Mouse (Mus musculus): ENCODE measurements around the gene Derl3. TPM values are rescaled to one million over a fixed set of nuclear protein-coding genes. Genes with fewer than 3 reads are reported as not detected.
"Not testable (repeated sequence)": the region's sequence is repeated elsewhere in the genome, so short reads cannot be mapped to it uniquely, and the experiment has no call there.

Derl3 gene
- polyA plus RNA-seq, 1 experiment from 2014 or later = 2.5 TPM

- Histone ChIP-seq H3K9ac (no peak overlapping the region), H3K4me1 (peaks cover 13% of the 10 kb centered on the region; the same call in 1 of the 2 replicates), H3K4me2 (no peak overlapping the region), H3K36me3 (no peaks in the 10 kb centered on the region), H3K9me3 (no peaks in the 10 kb centered on the region), H3K27me3 (no peaks in the 10 kb centered on the region), H3K27ac (no peak overlapping the region), H3K4me3 (no peak overlapping the region)
- WGBS = 72% methylated on average over 3 of the region's 3 CpGs
- ATAC-seq (ENCODE audit: borderline replicate concordance, extremely low read depth, low FRiP score, low TSS enrichment) = no peak
Measured at GRCm38 (mm10) chr10:75878836-75879235, 14.4 kb upstream of the Derl3 start.

GRCm38 (mm10) chr10:75880351-75880750, 12.9 kb upstream of the Derl3 start:
- no peak overlapping the region for H3K4me2 ChIP-seq
- H3K4me1 ChIP-seq = peaks cover 13% of the 10 kb centered on the region; the same call in 1 of the 2 replicates
- no peak overlapping the region for H3K27ac ChIP-seq
- no peak for ATAC-seq (ENCODE audit: borderline replicate concordance, extremely low read depth, low FRiP score, low TSS enrichment)
- no peak overlapping the region for H3K9ac ChIP-seq
- H3K36me3 ChIP-seq = no peaks in the 10 kb centered on the region
- H3K27me3 ChIP-seq = no peaks in the 10 kb centered on the region
- WGBS = 91% methylated on average over 10 of the region's 10 CpGs
- H3K9me3 ChIP-seq = no peaks in the 10 kb centered on the region
- H3K4me3 ChIP-seq = no peak overlapping the region

- Histone ChIP-seq H3K9me3 (no peaks in the 10 kb centered on the region), H3K36me3 (no peaks in the 10 kb centered on the region), H3K4me1 (peaks cover 13% of the 10 kb centered on the region; the same call in 1 of the 2 replicates), H3K9ac (no peak overlapping the region), H3K27me3 (no peaks in the 10 kb centered on the region), H3K27ac (no peak overlapping the region; the same call in 1 of the 2 replicates), H3K4me3 (no peak overlapping the region), H3K4me2 (no peak overlapping the region)
- 41% methylated on average over 6 of the region's 6 CpGs for WGBS
- no peak for ATAC-seq (ENCODE audit: borderline replicate concordance, extremely low read depth, low FRiP score, low TSS enrichment)
Measured at GRCm38 (mm10) chr10:75880771-75881577, 12.2 kb upstream of the Derl3 start.

GRCm38 (mm10) chr10:75881578-75882432, 11.4 kb upstream of the Derl3 start:
- no peaks in the 10 kb centered on the region for H3K9me3 ChIP-seq
- no peaks in the 10 kb centered on the region for H3K36me3 ChIP-seq
- H3K4me3 ChIP-seq = no peak overlapping the region
- 19% methylated on average over 20 of the region's 20 CpGs for WGBS
- H3K27me3 ChIP-seq = no peaks in the 10 kb centered on the region
- H3K9ac ChIP-seq = no peak overlapping the region
- H3K27ac ChIP-seq = no peak overlapping the region; the same call in 1 of the 2 replicates
- no peak overlapping the region for H3K4me2 ChIP-seq
- ATAC-seq (ENCODE audit: borderline replicate concordance, extremely low read depth, low FRiP score, low TSS enrichment) = no peak
- peaks cover 13% of the 10 kb centered on the region; the same call in 1 of the 2 replicates for H3K4me1 ChIP-seq

- ATAC-seq (ENCODE audit: borderline replicate concordance, extremely low read depth, low FRiP score, low TSS enrichment) = no peak
- Histone ChIP-seq H3K9me3 (no peaks in the 10 kb centered on the region), H3K4me2 (peak overlapping the region; percentile 40), H3K4me3 (0 out of 2 replicates have a peak overlapping the region, but pooled peaks have one; percentile 9), H3K27me3 (no peaks in the 10 kb centered on the region), H3K27ac (0 out of 2 replicates have a peak overlapping the region, but pooled peaks have one; percentile 15), H3K9ac (no peak overlapping the region), H3K36me3 (no peaks in the 10 kb centered on the region), H3K4me1 (peaks cover 13% of the 10 kb centered on the region; the same call in 1 of the 2 replicates)
- 7% methylated on average over 15 of the region's 15 CpGs for WGBS
Measured at GRCm38 (mm10) chr10:75882433-75883231, 10.6 kb upstream of the Derl3 start.

- H3K4me1 ChIP-seq = peaks cover 13% of the 10 kb centered on the region; the same call in 1 of the 2 replicates
- H3K36me3 ChIP-seq = no peaks in the 10 kb centered on the region
- no peak overlapping the region for H3K9ac ChIP-seq
- H3K4me3 ChIP-seq = 0 out of 2 replicates have a peak overlapping the region, but pooled peaks have one; percentile 9
- H3K27ac ChIP-seq = 0 out of 2 replicates have a peak overlapping the region, but pooled peaks have one; percentile 15
- peak overlapping the region; percentile 40 for H3K4me2 ChIP-seq
- H3K9me3 ChIP-seq = no peaks in the 10 kb centered on the region
- no peaks in the 10 kb centered on the region for H3K27me3 ChIP-seq
- peak; percentile 32 for ATAC-seq (ENCODE audit: borderline replicate concordance, extremely low read depth, low FRiP score, low TSS enrichment)
- WGBS = 1% methylated on average over 10 of the region's 10 CpGs
Measured at GRCm38 (mm10) chr10:75883232-75883552, 10.0 kb upstream of the Derl3 start.

GRCm38 (mm10) chr10:75884742-75885141, 8.5 kb upstream of the Derl3 start:
- Histone ChIP-seq H3K4me2 (no peak overlapping the region), H3K4me3 (no peak overlapping the region), H3K36me3 (no peaks in the 10 kb centered on the region), H3K9ac (no peak overlapping the region), H3K27ac (no peak overlapping the region), H3K4me1 (peaks cover 19% of the 10 kb centered on the region; the same call in 1 of the 2 replicates), H3K9me3 (no peaks in the 10 kb centered on the region), H3K27me3 (no peaks in the 10 kb centered on the region)
- WGBS = 91% methylated on average over 8 of the region's 8 CpGs
- no peak for ATAC-seq (ENCODE audit: borderline replicate concordance, extremely low read depth, low FRiP score, low TSS enrichment)

GRCm38 (mm10) chr10:75887504-75887903, 5.7 kb upstream of the Derl3 start:
- peaks cover 12% of the 10 kb centered on the region; the same call in 1 of the 2 replicates for H3K4me1 ChIP-seq
- 77% methylated on average over 5 of the region's 5 CpGs for WGBS
- H3K27ac ChIP-seq; H3K27me3 ChIP-seq; H3K9ac ChIP-seq; H3K9me3 ChIP-seq; H3K4me2 ChIP-seq; ATAC-seq (ENCODE audit: borderline replicate concordance, extremely low read depth, low FRiP score, low TSS enrichment); H3K4me3 ChIP-seq; H3K36me3 ChIP-seq: not testable (repeated sequence)

- Histone ChIP-seq H3K27ac (no peak overlapping the region), H3K4me2 (no peak overlapping the region), H3K27me3 (no peaks in the 10 kb centered on the region), H3K9ac (no peak overlapping the region), H3K9me3 (no peaks in the 10 kb centered on the region), H3K36me3 (no peaks in the 10 kb centered on the region), H3K4me3 (no peak overlapping the region), H3K4me1 (peaks cover 16% of the 10 kb centered on the region)
- WGBS = 26% methylated on average over 8 of the region's 8 CpGs
- no peak for ATAC-seq (ENCODE audit: borderline replicate concordance, extremely low read depth, low FRiP score, low TSS enrichment)
Measured at GRCm38 (mm10) chr10:75889406-75890153, 3.6 kb upstream of the Derl3 start.

- Histone ChIP-seq H3K4me3 (no peak overlapping the region), H3K4me1 (peaks cover 14% of the 10 kb centered on the region), H3K4me2 (no peak overlapping the region), H3K36me3 (peaks cover 38% of the 10 kb centered on the region), H3K27me3 (no peaks in the 10 kb centered on the region), H3K9me3 (no peaks in the 10 kb centered on the region), H3K27ac (no peak overlapping the region), H3K9ac (no peak overlapping the region)
- WGBS = 71% methylated on average over 6 of the region's 6 CpGs
- ATAC-seq (ENCODE audit: borderline replicate concordance, extremely low read depth, low FRiP score, low TSS enrichment) = no peak
Measured at GRCm38 (mm10) chr10:75894601-75895000, 1.4 kb downstream of the Derl3 start.

- no peaks in the 10 kb centered on the region for H3K27me3 ChIP-seq
- 94% methylated on average over 5 of the region's 5 CpGs for WGBS
- no peak overlapping the region for H3K4me2 ChIP-seq
- no peak for ATAC-seq (ENCODE audit: borderline replicate concordance, extremely low read depth, low FRiP score, low TSS enrichment)
- peaks cover 13% of the 10 kb centered on the region for H3K4me1 ChIP-seq
- no peak overlapping the region for H3K27ac ChIP-seq
- peaks cover 47% of the 10 kb centered on the region for H3K36me3 ChIP-seq
- no peak overlapping the region for H3K9ac ChIP-seq
- H3K9me3 ChIP-seq = no peaks in the 10 kb centered on the region
- no peak overlapping the region for H3K4me3 ChIP-seq
Measured at GRCm38 (mm10) chr10:75895730-75896129, 2.5 kb downstream of the Derl3 start.

All from lung, embryonic 15.5 days (tissue).